Mouse (Mus musculus): ENCODE measurements around the gene Aig1.

- TF ChIP-seq GATA1 (IDR thresholded peaks at IDR 0.05; ENCODE audit: borderline replicate concordance, low read length): no peak
- no peak for TF ChIP-seq FLI1 (IDR thresholded peaks at IDR 0.05; ENCODE audit: low read length)
These were observed 101.7 kb downstream of the Aig1 start for GRCm38 (mm10) chr10:13767076-13767475.
